Mouse (Mus musculus): ENCODE measurements at regions not wholly inside any gene's neighbourhood (a gene's known extent, or its start where the extent isn't known, plus 50 kb on each side); places are given as distances from the start of the nearest gene placed in this dataset.

DNA sequence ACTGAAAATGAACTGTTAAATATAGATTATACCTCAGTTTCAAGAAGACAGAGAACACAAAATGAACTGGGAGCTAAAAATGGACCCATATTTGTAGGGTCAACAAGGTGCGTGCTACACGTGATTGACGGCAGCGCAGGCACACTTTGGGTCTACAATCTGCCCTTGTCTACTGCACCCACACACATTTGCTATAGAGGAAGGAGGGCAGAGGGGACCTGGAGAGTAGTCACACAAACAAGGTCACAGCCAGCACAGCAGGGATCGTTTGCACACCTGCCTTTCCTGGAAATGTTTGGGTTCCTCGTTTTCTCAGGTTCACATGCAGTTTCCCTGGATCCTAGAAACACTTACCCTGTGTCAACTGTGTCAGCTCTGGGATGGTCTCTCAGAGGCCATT is 63.3 kb upstream of the Cnksr3 start:
- TF ChIP-seq CTCF (IDR thresholded peaks at IDR 0.05; ENCODE audit: insufficient read depth, low read length): no peak
- TF ChIP-seq POLR2A (IDR thresholded peaks at IDR 0.05; ENCODE audit: borderline replicate concordance, extremely low read depth, low read depth, low read length): no peak
